Mouse (Mus musculus) testis, adult 2 months (tissue): ENCODE measurements around the gene Per1. TPM values are rescaled to one million over a fixed set of nuclear protein-coding genes. Genes with fewer than 3 reads are reported as not detected.
A peak's percentile ranks its signal among the peaks of the same experiment; 100 is the strongest.

ENCODE experiments used
- H3K27ac ChIP-seq: fragments of 200-500 bp; 2 replicates; pipeline ENCODE4 v1.5.1; 2012; ENCODE audit warnings: low read depth, low read length; ENCODE audit not compliant: control insufficient read depth, insufficient read depth
- H3K27me3 ChIP-seq: fragments of 200-500 bp; 2 replicates; pipeline ENCODE4 v1.6.1; 2012; ENCODE audit warnings: mild to moderate bottlenecking, low read length, moderate library complexity; ENCODE audit not compliant: control insufficient read depth, insufficient read depth
- H3K36me3 ChIP-seq: fragments of 200-500 bp; 2 replicates; pipeline ENCODE4 v1.6.1; 2012; ENCODE audit warnings: mild to moderate bottlenecking, low read length; ENCODE audit not compliant: control insufficient read depth, insufficient read depth
- H3K4me1 ChIP-seq: fragments of 200-500 bp; 2 replicates; pipeline ENCODE4 v1.6.1; 2012; ENCODE audit warnings: low read length; ENCODE audit not compliant: control insufficient read depth, insufficient read depth
- H3K4me3 ChIP-seq: fragments of 200-500 bp; 2 replicates; pipeline ENCODE4 v1.5.1; 2012; ENCODE audit warnings: low read depth, mild to moderate bottlenecking, low read length, moderate library complexity, mixed read lengths; ENCODE audit not compliant: control insufficient read depth
- CTCF ChIP-seq: fragments of 200-500 bp; IDR thresholded peaks from 2 replicates; pipeline ENCODE4 v1.5.1; 2012; ENCODE audit warnings: low read depth, mild to moderate bottlenecking, inconsistent platforms, low read length, moderate library complexity; ENCODE audit not compliant: control insufficient read depth, insufficient read depth, insufficient replicate concordance
- POLR2A ChIP-seq: fragments of 200-500 bp; IDR thresholded peaks from 2 replicates; pipeline ENCODE4 v1.6.1; 2012; ENCODE audit warnings: low read depth, mild to moderate bottlenecking, inconsistent platforms, low read length, moderate library complexity; ENCODE audit not compliant: control insufficient read depth
- polyA plus RNA-seq: library from polyadenylated mRNA; depleted of rRNA; stranded (reverse); fragments of >200 nt; gene quantifications from 2 replicates; pipeline ENCODE4 v1.2.3, GENCODE M21; 2012

Per1 gene
- polyA plus RNA-seq, 1 experiment = 103 TPM

DNA sequence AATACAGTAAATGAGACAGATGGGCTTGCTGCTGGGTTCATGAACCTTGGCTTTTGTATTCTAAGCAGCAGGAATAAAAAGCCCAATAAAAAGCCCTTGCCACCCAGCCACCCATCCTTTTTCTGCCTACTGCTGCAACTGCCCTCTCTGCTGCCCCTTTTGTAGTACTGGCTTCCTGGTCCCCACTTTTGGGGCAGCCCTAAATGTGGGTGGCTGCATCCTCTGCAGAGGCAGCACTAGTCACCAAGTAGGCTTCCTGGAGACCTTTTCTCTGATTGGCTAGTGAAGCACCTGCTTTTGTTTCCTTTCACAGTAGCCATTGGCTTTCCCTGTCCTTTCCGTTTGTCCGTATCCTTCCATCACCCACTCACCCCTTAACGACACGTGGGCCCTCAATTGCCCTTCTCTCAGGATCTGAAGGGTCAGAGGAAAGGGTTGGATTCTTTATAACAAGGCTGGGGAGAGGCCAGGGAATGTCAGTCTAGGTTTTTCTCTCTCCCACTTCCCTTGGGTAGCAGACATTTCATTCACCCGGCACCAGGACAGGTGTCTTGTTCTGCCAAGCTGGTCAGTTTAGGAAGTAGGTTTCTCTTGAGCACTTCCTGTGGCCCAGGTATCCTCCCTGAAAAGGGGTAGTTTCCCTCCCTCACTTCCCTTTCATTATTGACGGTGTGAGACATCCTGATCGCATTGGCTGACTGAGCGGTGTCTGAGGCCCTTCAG, 3.2 kb downstream of the Per1 start:
- Histone ChIP-seq H3K36me3 (peaks cover 6% of the 10 kb centered on the region), H3K27ac (peak overlapping the region; percentile 100), H3K27me3 (no peaks in the 10 kb centered on the region), H3K4me3 (peak overlapping the region; percentile 99), H3K4me1 (peaks cover 41% of the 10 kb centered on the region)
- no peak for TF ChIP-seq CTCF
- no peak for TF ChIP-seq POLR2A

DNA sequence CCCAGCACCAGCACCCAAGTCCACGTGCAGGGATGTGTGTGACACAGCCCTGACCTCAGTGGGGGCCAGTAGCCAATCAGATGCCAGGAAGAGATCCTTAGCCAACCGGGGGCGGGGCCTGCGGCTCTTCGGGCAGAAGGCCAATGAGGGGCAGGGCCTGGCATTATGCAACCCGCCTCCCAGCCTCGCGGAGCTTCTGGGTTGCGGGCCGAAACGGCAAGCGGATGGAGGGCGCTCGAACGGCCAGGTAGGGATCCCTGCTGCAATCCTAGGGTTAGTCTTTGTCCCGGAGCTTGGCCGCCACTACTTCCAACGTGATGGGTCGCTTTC, 3.7 kb downstream of the Per1 start:
- Histone ChIP-seq H3K27me3 (no peaks in the 10 kb centered on the region), H3K27ac (peak overlapping the region; percentile 100), H3K4me1 (peaks cover 41% of the 10 kb centered on the region), H3K4me3 (peak overlapping the region; percentile 99), H3K36me3 (peaks cover 6% of the 10 kb centered on the region)
- no peak for TF ChIP-seq CTCF
- TF ChIP-seq POLR2A = peak; percentile 78

DNA sequence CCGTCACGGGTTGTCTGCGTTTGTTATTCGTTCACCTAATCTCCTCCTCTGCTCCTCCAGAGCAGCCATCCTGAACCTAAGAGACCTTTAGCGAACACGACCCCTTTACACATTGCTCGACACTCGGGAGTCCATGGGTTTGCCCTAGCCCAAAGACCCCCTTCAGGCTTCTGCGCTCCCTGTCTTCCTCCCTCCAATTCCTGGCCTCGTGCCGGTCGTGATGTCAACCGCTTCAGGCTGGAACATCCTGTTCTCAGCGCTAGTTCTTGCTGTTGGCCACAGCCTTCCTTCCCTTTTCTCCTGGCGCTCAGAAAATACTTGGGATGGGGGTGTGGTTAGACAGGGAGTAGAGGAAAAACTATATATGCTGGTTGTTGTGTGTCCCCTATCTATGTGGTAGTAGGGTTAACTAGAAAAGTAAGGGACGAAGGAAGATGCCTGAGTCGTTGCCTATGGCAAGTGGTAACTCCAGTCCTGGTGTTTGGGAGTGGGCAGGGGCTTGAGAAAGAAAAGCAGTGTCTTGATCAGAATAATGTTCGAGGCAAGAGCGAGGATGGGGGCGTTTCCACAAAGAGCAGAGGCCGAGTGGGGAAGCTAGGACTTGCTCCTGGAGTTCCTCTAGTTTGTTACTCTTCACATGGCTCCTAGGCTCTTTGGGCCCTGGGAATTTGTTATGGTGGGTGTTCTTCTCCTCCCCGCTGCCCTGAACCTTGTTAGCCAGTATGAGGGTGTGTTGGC, 4.3 kb downstream of the Per1 start:
- Histone ChIP-seq H3K4me1 (peaks cover 37% of the 10 kb centered on the region), H3K36me3 (peaks cover 6% of the 10 kb centered on the region), H3K27ac (peak overlapping the region; percentile 100), H3K4me3 (peak overlapping the region; percentile 99), H3K27me3 (no peaks in the 10 kb centered on the region)
- TF ChIP-seq CTCF (no peak), POLR2A (peak; percentile 1; the same call in 1 of the 2 replicates)

DNA sequence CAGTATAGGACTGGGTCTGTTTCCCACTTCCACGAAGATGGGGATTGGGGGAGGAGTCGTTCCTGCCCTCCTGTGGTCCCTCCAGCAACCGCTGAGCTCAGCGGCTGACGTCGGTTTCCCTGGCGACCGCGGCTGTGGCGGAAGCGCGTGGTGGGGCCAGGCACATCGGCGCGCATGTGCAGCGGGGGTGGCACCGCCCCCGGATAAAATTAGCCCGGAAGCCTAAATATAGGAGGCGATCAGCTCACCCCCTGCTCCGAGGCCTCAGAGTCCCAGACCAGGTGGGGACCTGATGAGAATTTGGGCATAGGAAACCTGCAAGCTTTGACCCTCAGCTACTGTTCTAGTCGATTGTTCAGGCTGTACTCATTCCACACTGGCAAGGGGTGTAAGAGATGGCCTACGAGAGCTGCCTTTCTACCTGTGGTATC, 4.9 kb downstream of the Per1 start:
- no peaks in the 10 kb centered on the region for H3K27me3 ChIP-seq
- peaks cover 6% of the 10 kb centered on the region for H3K36me3 ChIP-seq
- peak; percentile 94 for TF ChIP-seq POLR2A
- TF ChIP-seq CTCF = no peak
- H3K4me1 ChIP-seq = peaks cover 34% of the 10 kb centered on the region
- H3K27ac ChIP-seq = peak overlapping the region; percentile 100
- peak overlapping the region; percentile 99 for H3K4me3 ChIP-seq

DNA sequence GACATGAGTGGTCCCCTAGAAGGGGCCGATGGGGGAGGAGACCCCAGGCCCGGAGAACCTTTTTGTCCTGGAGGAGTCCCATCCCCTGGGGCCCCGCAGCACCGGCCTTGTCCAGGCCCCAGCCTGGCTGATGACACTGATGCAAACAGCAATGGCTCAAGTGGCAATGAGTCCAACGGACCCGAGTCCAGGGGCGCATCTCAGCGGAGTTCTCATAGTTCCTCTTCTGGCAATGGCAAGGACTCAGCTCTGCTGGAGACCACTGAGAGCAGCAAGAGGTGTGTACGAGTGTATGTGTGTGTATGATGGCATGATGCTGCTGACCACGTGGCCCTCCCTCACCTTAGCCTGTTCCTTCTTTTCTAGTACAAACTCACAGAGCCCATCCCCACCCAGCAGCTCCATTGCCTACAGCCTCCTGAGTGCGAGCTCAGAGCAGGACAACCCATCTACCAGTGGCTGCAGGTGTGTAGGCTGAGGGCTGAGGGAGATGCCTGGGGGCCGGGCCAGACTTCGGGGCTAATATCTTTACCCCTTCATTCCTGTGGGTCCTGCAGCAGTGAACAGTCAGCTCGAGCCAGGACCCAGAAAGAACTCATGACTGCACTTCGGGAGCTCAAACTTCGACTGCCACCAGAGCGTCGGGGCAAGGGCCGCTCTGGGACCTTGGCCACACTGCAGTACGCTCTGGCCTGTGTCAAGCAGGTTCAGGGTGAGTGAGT, 5.8 kb downstream of the Per1 start:
- Histone ChIP-seq H3K27ac (peak overlapping the region; percentile 20), H3K27me3 (no peaks in the 10 kb centered on the region), H3K4me3 (peak overlapping the region; percentile 99), H3K36me3 (peaks cover 6% of the 10 kb centered on the region), H3K4me1 (peaks cover 27% of the 10 kb centered on the region)
- no peak for TF ChIP-seq POLR2A
- TF ChIP-seq CTCF = no peak

DNA sequence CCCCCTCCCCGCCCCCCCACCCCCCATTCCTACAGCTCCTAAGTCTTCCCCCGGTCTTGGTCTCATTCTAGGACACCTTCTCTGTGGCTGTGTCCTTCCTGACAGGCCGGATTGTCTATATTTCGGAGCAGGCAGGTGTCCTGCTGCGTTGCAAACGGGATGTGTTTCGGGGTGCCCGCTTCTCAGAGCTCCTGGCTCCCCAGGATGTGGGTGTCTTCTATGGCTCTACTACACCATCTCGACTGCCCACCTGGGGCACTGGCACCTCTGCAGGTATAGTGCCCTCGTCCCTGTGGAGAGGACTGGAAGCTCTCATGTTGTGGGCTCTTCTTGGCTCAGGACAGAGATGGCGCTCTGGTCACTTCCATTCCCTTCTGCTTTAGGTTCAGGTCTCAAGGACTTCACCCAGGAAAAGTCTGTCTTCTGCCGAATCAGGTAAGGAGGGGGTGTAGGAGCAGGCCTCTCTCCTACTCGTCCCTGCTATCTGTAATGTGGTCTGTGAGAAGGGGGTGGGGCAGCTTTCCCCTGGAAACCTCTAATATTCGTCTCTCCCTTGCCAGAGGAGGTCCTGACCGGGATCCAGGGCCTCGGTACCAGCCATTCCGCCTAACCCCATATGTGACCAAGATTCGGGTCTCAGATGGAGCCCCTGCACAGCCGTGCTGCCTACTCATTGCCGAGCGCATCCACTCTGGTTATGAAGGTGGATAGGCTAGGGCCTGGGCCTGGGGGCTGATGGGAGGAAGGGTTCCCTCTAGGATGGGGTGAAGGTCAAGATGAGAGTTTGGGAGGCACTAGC, 6.8 kb downstream of the Per1 start:
- Histone ChIP-seq H3K4me1 (peaks cover 22% of the 10 kb centered on the region), H3K36me3 (peaks cover 6% of the 10 kb centered on the region), H3K4me3 (peak overlapping the region; percentile 5; the same call in 1 of the 2 replicates), H3K27me3 (no peaks in the 10 kb centered on the region), H3K27ac (no peak overlapping the region)
- TF ChIP-seq CTCF (no peak), POLR2A (no peak)

DNA sequence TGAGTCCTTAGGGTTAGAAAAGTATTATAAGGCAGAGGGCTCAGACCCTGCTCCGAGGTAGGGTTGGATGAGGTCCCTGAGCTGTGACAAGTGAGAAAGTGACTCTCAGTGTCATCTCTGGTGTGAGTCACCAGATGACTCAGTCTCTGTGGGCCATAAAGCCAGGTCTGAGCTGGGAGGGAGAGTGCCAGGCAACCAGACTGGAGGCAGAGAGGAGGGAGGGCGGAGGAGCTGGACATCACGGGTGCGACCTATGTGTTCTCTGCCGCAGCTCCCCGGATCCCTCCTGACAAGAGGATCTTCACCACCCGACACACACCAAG, 7.3 kb downstream of the Per1 start:
- no peaks in the 10 kb centered on the region for H3K27me3 ChIP-seq
- H3K27ac ChIP-seq = no peak overlapping the region
- H3K4me1 ChIP-seq = peaks cover 16% of the 10 kb centered on the region
- H3K36me3 ChIP-seq = peaks cover 6% of the 10 kb centered on the region
- TF ChIP-seq POLR2A = no peak
- no peak overlapping the region for H3K4me3 ChIP-seq
